Mouse (Mus musculus): ENCODE measurements around the gene R3hdm1.

DNA sequence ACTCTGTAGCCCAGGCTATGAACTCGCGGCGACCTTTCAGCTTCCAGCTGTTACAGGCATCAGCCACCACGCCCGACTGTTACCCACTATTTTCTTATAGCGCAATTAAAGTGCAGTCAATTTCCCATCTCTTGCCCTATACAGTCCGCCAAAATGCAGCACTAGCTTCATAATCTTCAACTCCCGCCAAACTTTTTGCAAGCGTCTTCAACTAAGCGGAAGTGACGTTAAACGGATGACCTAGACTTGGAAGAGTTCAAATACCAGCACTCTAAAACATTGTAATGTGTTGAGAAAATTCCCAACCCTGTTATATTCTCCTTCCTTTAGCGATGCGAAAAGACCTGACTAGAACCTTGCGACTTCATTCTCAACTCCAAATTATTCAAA lies 855 bp upstream of the R3hdm1 start:
- TF ChIP-seq HCFC1 (IDR thresholded peaks at IDR 0.05; ENCODE audit: low read depth, low read length) (no peak), EP300 (IDR thresholded peaks at IDR 0.05; ENCODE audit: low read depth in 1 of 2, low read length in 2 of 2) (no peak), NRF1 (IDR thresholded peaks at IDR 0.05; ENCODE audit: insufficient read depth, low read depth, low read length, poor library complexity, severe bottlenecking) (no peak), RAD21 (IDR thresholded peaks at IDR 0.05; ENCODE audit: low read depth, low read length) (no peak), CTCF (IDR thresholded peaks at IDR 0.05 in 2 of 3, conservative IDR thresholded peaks at IDR 0.05 in 1 of 3; ENCODE audit: control insufficient read depth in 1 of 3, insufficient read depth in 1 of 3, low read depth in 2 of 3, low read length in 3 of 3, poor library complexity in 1 of 3, severe bottlenecking in 1 of 3) (no peak), GATA1 (IDR thresholded peaks at IDR 0.05; ENCODE audit: low read depth, low read length) (no peak)
